Mouse (Mus musculus) forebrain, embryonic 14.5 days (tissue): ENCODE results near the gene Fam53b. TPM values are rescaled to one million over a fixed set of nuclear protein-coding genes. Genes with fewer than 3 reads are reported as not detected.

Experiments used
- ATAC-seq: fragments of 200-750 bp; cut with Nextera tagmentation; 2 replicates; pipeline ENCODE4 v1.8.0; 2017; ENCODE audit warnings: mild to moderate bottlenecking, moderate library complexity
- DNase-seq: peaks from one replicate; pipeline ENCODE4 v3.0.0-alpha.2; 2015; ENCODE audit warnings: low spot score
- H3K27ac ChIP-seq: fragments of 300-500 bp; sonication (generic); 2 replicates; pipeline ENCODE4 v1.5.1; 2014; ENCODE audit warnings: low read depth, mild to moderate bottlenecking, control low read depth, low read length, moderate library complexity
- H3K27me3 ChIP-seq: fragments of 300-500 bp; sonication (generic); replicated peaks from 2 replicates; pipeline ENCODE4 v1.6.1; 2014; ENCODE audit warnings: low read length, control low read depth, mixed read lengths; ENCODE audit not compliant: control insufficient read depth, insufficient read depth
- H3K36me3 ChIP-seq: fragments of 300-500 bp; sonication (generic); 2 replicates; pipeline ENCODE4 v1.6.1; 2014; ENCODE audit warnings: low read length, control low read depth; ENCODE audit not compliant: control insufficient read depth, insufficient read depth
- H3K4me1 ChIP-seq: fragments of 300-500 bp; sonication (generic); 2 replicates; pipeline ENCODE4 v1.6.1; 2014; ENCODE audit warnings: antibody characterized with exemption, low read length, control low read depth; ENCODE audit not compliant: control insufficient read depth, insufficient read depth
- H3K4me2 ChIP-seq: fragments of 300-500 bp; sonication (generic); 2 replicates; pipeline ENCODE4 v1.6.1; 2014; ENCODE audit warnings: mild to moderate bottlenecking, control low read depth, low read length
- H3K4me3 ChIP-seq: fragments of 300-500 bp; sonication (generic); 2 replicates; pipeline ENCODE4 v1.5.1; 2014; ENCODE audit warnings: low read depth, low read length, control low read depth
- H3K9ac ChIP-seq: fragments of 300-500 bp; sonication (generic); 2 replicates; pipeline ENCODE4 v1.6.1; 2014; ENCODE audit warnings: mild to moderate bottlenecking, low read length, control low read depth, moderate library complexity
- H3K9me3 ChIP-seq: fragments of 300-500 bp; sonication (generic); replicated peaks from 2 replicates; pipeline ENCODE4 v1.6.1; 2016; ENCODE audit warnings: low read length, control low read depth, mixed read lengths; ENCODE audit not compliant: control insufficient read depth
- WGBS: fragments of 180-500 bp; shearing (Covaris S2); extraction: QIAGEN DNeasy Blood & Tissue Kit; methylation state at CpG from one replicate; pipeline ENCODE4 v1.1.7; 2014; 5-methylcytosine and 5-hydroxymethylcytosine counted together
- polyA plus RNA-seq: library from polyadenylated mRNA; unstranded; fragments of >200 nt; fragmentation: Nextera tagmentation; extraction: Ambion mirVana; gene quantifications from 2 replicates; pipeline ENCODE4 v1.2.1, GENCODE M21; 2014

Fam53b gene
- polyA plus RNA-seq, 1 experiment from 2014 or later: 17.1 TPM

DNA sequence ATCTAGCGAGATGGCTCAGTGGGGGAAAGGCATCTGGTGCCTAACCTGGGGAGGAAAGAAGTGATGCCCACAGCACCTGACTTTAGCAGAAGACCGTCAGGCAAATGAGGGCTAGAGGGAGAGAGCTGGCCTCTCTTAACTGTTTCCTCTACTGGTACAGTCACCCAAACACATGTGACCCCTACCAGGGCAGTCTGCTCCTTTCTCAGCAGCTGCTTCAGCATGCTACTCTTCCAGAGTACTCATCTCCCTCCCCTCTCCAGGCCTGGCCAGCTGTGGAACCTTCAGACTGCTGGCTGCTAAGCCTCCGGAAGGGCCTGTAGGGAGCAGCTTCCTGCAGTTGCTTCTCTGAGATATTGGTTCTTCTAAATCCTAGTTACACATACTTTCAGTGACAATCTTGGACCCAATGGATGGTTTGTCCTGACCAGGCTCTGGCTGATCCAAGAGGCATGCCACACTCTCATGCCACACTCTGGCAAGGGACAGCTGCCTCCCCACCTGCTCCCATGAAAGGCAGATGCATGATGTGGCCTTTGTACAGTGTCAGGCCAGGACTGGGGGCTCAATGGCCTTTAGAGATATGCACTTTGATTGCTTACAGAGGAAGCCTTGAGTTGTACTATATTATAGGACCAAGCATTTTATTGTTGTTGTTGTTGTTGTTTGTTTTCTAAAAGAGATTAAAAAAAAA, 65.5 kb downstream of the Fam53b start:
- no peaks in the 10 kb centered on the region for H3K9me3 ChIP-seq
- no peaks in the 10 kb centered on the region for H3K4me1 ChIP-seq
- no peak overlapping the region for H3K27ac ChIP-seq
- peaks cover 13% of the 10 kb centered on the region; the same call in 1 of the 2 replicates for H3K36me3 ChIP-seq
- no peaks in the 10 kb centered on the region for H3K27me3 ChIP-seq
- ATAC-seq (no peak), DNase-seq (no peak)
- H3K9ac ChIP-seq: no peak overlapping the region
- 88% methylated on average over 3 of the region's 3 CpGs for WGBS
- H3K4me3 ChIP-seq: no peak overlapping the region
- H3K4me2 ChIP-seq: no peak overlapping the region

DNA sequence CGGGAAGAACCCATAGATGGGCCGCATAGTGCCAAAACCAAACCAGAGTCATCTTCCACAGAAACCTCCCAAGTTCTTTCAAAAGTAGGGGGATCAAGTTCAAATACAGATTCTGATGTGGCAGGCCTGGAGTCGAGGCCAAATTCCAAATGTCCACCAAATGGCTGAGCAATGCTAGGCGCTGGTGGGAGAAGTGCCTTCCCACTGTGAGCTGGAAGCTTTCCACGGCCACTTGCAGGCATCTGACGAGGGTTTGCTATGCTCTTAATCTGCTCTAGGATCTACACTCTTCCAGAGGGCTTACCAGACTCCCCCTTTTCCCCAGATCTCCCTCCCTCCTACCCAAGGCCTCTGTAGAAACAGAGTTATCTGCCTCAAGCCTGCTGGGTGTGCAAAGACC, 66.6 kb downstream of the Fam53b start:
- 84% methylated on average over 6 of the region's 6 CpGs for WGBS
- Histone ChIP-seq H3K9me3 (no peaks in the 10 kb centered on the region), H3K27ac (no peak overlapping the region), H3K4me2 (no peak overlapping the region), H3K36me3 (peaks cover 13% of the 10 kb centered on the region; the same call in 1 of the 2 replicates), H3K4me3 (no peak overlapping the region), H3K9ac (no peak overlapping the region), H3K27me3 (no peaks in the 10 kb centered on the region), H3K4me1 (no peaks in the 10 kb centered on the region)
- ATAC-seq (no peak), DNase-seq (no peak)

- WGBS: 90% methylated on average over 5 of the region's 5 CpGs
- peaks cover 9% of the 10 kb centered on the region; the same call in 1 of the 2 replicates for H3K36me3 ChIP-seq
- no peak for DNase-seq
These were observed 70.8 kb downstream of the Fam53b start for GRCm38 (mm10) chr7:132742912-132743311.

GRCm38 (mm10) chr7:132739829-132740228, 73.9 kb downstream of the Fam53b start:
- no peak overlapping the region for H3K27ac ChIP-seq
- H3K36me3 ChIP-seq: no peaks in the 10 kb centered on the region
- H3K4me3 ChIP-seq: no peak overlapping the region
- ATAC-seq: no peak
- DNase-seq: no peak
- H3K4me1 ChIP-seq: peaks cover 7% of the 10 kb centered on the region; the same call in 1 of the 2 replicates
- H3K27me3 ChIP-seq: no peaks in the 10 kb centered on the region
- 88% methylated on average over 6 of the region's 6 CpGs for WGBS
- no peaks in the 10 kb centered on the region for H3K9me3 ChIP-seq
- H3K9ac ChIP-seq: no peak overlapping the region
- no peak overlapping the region for H3K4me2 ChIP-seq

More at GRCm38 (mm10) chr7:132742912-132743311, 70.8 kb downstream of the Fam53b start:
- no peak overlapping the region for H3K4me3 ChIP-seq
- H3K4me2 ChIP-seq: no peak overlapping the region
- no peaks in the 10 kb centered on the region for H3K9me3 ChIP-seq
- H3K4me1 ChIP-seq: no peaks in the 10 kb centered on the region
- ATAC-seq: no peak
- H3K27me3 ChIP-seq: no peaks in the 10 kb centered on the region
- no peak overlapping the region for H3K9ac ChIP-seq
- no peak overlapping the region for H3K27ac ChIP-seq

DNA sequence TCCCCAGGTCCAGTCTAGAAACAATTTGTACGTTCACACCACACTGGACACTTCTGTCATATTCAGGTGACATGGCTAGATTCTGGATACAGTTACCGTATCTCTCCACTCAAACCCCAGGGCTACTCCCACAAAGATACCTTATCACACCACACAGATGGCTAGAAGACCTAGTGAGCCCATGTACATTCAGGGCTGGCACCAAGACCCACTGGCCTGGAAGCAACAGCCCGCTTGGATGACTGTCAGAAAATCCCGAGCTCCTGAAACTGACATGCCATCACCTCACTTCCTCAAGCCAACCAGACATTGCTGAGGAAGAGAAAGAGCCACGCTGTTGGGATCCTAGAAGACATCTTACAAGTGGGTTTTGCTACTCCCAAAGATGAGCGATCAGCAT, 74.8 kb downstream of the Fam53b start:
- WGBS: 94% methylated on average over 6 of the region's 6 CpGs
- H3K9ac ChIP-seq: no peak overlapping the region
- peaks cover 17% of the 10 kb centered on the region for H3K4me1 ChIP-seq
- no peak for ATAC-seq
- no peaks in the 10 kb centered on the region for H3K36me3 ChIP-seq
- no peaks in the 10 kb centered on the region for H3K27me3 ChIP-seq
- H3K27ac ChIP-seq: no peak overlapping the region
- no peak overlapping the region for H3K4me2 ChIP-seq
- H3K9me3 ChIP-seq: no peaks in the 10 kb centered on the region
- H3K4me3 ChIP-seq: no peak overlapping the region
- no peak for DNase-seq

- H3K4me3 ChIP-seq: no peak overlapping the region
- H3K27ac ChIP-seq: no peak overlapping the region
- WGBS: 53% methylated on average over 17 of the region's 17 CpGs
- no peaks in the 10 kb centered on the region for H3K27me3 ChIP-seq
- no peaks in the 10 kb centered on the region for H3K9me3 ChIP-seq
- H3K9ac ChIP-seq: no peak overlapping the region
- no peak overlapping the region for H3K4me2 ChIP-seq
- H3K36me3 ChIP-seq: no peaks in the 10 kb centered on the region
- DNase-seq (peak; percentile 29), ATAC-seq (no peak)
- H3K4me1 ChIP-seq: peaks cover 43% of the 10 kb centered on the region
These were observed 77.4 kb downstream of the Fam53b start for GRCm38 (mm10) chr7:132736099-132736862.

GRCm38 (mm10) chr7:132735145-132735544, 78.5 kb downstream of the Fam53b start:
- WGBS: 81% methylated on average over 5 of the region's 5 CpGs
- Histone ChIP-seq H3K27me3 (no peaks in the 10 kb centered on the region), H3K9ac (no peak overlapping the region), H3K36me3 (no peaks in the 10 kb centered on the region), H3K4me1 (peaks cover 54% of the 10 kb centered on the region), H3K27ac (no peak overlapping the region), H3K4me3 (no peak overlapping the region), H3K4me2 (no peak overlapping the region), H3K9me3 (no peaks in the 10 kb centered on the region)
- DNase-seq (no peak), ATAC-seq (no peak)

- Histone ChIP-seq H3K36me3 (no peaks in the 10 kb centered on the region; the same call in 1 of the 2 replicates), H3K9ac (no peak overlapping the region), H3K27ac (peak overlapping the region; percentile 62; the same call in 1 of the 2 replicates), H3K27me3 (no peaks in the 10 kb centered on the region), H3K4me3 (no peak overlapping the region), H3K9me3 (no peaks in the 10 kb centered on the region), H3K4me1 (peaks cover 61% of the 10 kb centered on the region), H3K4me2 (no peak overlapping the region)
- DNase-seq: no peak
- 84% methylated on average over 9 of the region's 9 CpGs for WGBS
- no peak for ATAC-seq
These were observed 79.5 kb downstream of the Fam53b start for GRCm38 (mm10) chr7:132734222-132734621.

DNA sequence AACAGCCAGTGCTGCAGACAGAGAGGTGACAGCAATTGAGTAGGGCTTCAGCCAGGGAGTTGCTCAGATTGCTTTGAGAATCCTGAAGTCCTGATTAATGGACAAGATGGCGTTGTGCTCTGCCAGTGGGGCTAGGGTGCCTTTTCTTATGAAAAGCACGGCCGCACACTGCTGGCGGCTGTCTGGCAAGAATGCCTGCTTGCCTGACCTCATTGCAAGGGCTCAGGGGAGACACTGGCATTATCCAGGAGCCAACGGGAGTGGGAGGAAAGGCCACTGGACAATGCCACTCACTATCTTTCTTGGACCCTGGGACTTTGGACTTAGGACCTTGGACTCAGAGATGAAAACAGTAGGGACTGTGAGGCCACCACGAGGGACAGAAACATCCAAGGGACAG, 80.2 kb downstream of the Fam53b start:
- H3K4me3 ChIP-seq: no peak overlapping the region
- H3K9ac ChIP-seq: no peak overlapping the region; the same call in 1 of the 2 replicates
- no peak overlapping the region for H3K4me2 ChIP-seq
- DNase-seq (peak; percentile 58), ATAC-seq (no peak)
- H3K27ac ChIP-seq: peak overlapping the region; percentile 62
- peaks cover 63% of the 10 kb centered on the region for H3K4me1 ChIP-seq
- H3K27me3 ChIP-seq: no peaks in the 10 kb centered on the region
- no peaks in the 10 kb centered on the region for H3K9me3 ChIP-seq
- 18% methylated on average over 6 of the region's 6 CpGs for WGBS
- no peaks in the 10 kb centered on the region; the same call in 1 of the 2 replicates for H3K36me3 ChIP-seq
